Mouse (Mus musculus): ENCODE measurements around the gene Cep250. TPM values are rescaled to one million over a fixed set of nuclear protein-coding genes. Genes with fewer than 3 reads are reported as not detected.
A peak's percentile ranks its signal among the peaks of the same experiment; 100 is the strongest.

The Cep250 gene
- polyA plus RNA-seq, 1 experiment: 19.6 TPM

- no peaks in the 10 kb centered on the region for H3K9me3 ChIP-seq
- peaks cover 100% of the 10 kb centered on the region for H3K36me3 ChIP-seq (replicated peaks; ENCODE audit: low read length)
- peaks cover 21% of the 10 kb centered on the region for H3K4me1 ChIP-seq
- H3K4me3 ChIP-seq (replicated peaks): no peak overlapping the region
- H3K27me3 ChIP-seq (replicated peaks): no peaks in the 10 kb centered on the region
- TF ChIP-seq FLI1 (IDR thresholded peaks at IDR 0.05; ENCODE audit: low read length) (no peak), GATA1 (IDR thresholded peaks at IDR 0.05; ENCODE audit: borderline replicate concordance, low read length) (no peak)
These were observed 35.6 kb downstream of the Cep250 start for GRCm38 (mm10) chr2:155991863-155992321.

DNA sequence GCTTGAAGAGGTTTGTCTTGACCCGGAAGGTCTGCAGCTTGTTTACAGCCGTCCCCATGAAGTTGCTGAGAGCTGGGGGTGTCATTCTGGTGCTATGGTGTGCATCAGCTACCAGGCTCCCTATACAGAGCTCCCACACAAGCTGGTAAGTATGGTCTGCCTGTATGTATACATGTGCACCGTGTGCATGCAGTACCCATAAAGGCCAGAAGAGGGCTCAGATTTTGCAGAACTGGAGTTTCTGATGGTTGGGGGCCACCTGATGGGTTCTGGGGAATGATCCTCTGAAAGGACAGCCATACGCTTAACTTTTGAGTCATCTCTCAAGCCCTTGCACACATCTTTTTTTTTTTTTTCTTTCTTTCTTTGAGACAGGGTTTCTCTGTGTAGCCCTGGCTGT lies 49.1 kb downstream of the Cep250 start:
- no peak overlapping the region for H3K4me3 ChIP-seq (replicated peaks)
- peaks cover 33% of the 10 kb centered on the region for H3K4me1 ChIP-seq
- TF ChIP-seq GATA1 (IDR thresholded peaks at IDR 0.05; ENCODE audit: borderline replicate concordance, low read length) (no peak), FLI1 (IDR thresholded peaks at IDR 0.05; ENCODE audit: low read length) (no peak)
- no peaks in the 10 kb centered on the region for H3K27me3 ChIP-seq (replicated peaks)
- H3K36me3 ChIP-seq (replicated peaks; ENCODE audit: low read length): peaks cover 44% of the 10 kb centered on the region
- peaks cover 10% of the 10 kb centered on the region for H3K9me3 ChIP-seq

GRCm38 (mm10) chr2:156007888-156008532 lies 51.8 kb downstream of the Cep250 start, which contains the start of the genes 6430550D23Rik and Ergic3:
Gene 6430550D23Rik (minus strand): TSS chr2:156007977.
Gene Ergic3 (plus strand): TSS chr2:156008045.
- H3K4me1 ChIP-seq: peaks cover 21% of the 10 kb centered on the region
- H3K27me3 ChIP-seq (replicated peaks): no peaks in the 10 kb centered on the region
- 0 out of 2 replicates have a peak, but pooled peaks have one; percentile 43 for TF ChIP-seq FLI1 (IDR thresholded peaks at IDR 0.05; ENCODE audit: low read length)
- TF ChIP-seq GATA1 (IDR thresholded peaks at IDR 0.05; ENCODE audit: borderline replicate concordance, low read length): no peak
- peaks cover 3% of the 10 kb centered on the region for H3K9me3 ChIP-seq
- H3K36me3 ChIP-seq (replicated peaks; ENCODE audit: low read length): peaks cover 46% of the 10 kb centered on the region
- peak within 1 kb of the TSS; percentile 98 for H3K4me3 ChIP-seq (replicated peaks)

GRCm38 (mm10) chr2:156018106-156018505 lies 61.8 kb downstream of the Cep250 start:
- H3K4me1 ChIP-seq: peaks cover 19% of the 10 kb centered on the region
- H3K4me3 ChIP-seq (replicated peaks): no peak overlapping the region
- H3K36me3 ChIP-seq (replicated peaks; ENCODE audit: low read length): peaks cover 68% of the 10 kb centered on the region
- peaks cover 1% of the 10 kb centered on the region for H3K27me3 ChIP-seq (replicated peaks)
- no peak for TF ChIP-seq GATA1 (IDR thresholded peaks at IDR 0.05; ENCODE audit: borderline replicate concordance, low read length)
- H3K9me3 ChIP-seq: no peaks in the 10 kb centered on the region

GRCm38 (mm10) chr2:156021219-156021618 lies 65.0 kb downstream of the Cep250 start:
- Histone ChIP-seq H3K4me3 (replicated peaks) (no peak overlapping the region), H3K4me1 (peaks cover 19% of the 10 kb centered on the region), H3K36me3 (replicated peaks; ENCODE audit: low read length) (peaks cover 37% of the 10 kb centered on the region), H3K27me3 (replicated peaks) (peaks cover 10% of the 10 kb centered on the region), H3K9me3 (no peaks in the 10 kb centered on the region)
- TF ChIP-seq FLI1 (IDR thresholded peaks at IDR 0.05; ENCODE audit: low read length) (no peak), GATA1 (IDR thresholded peaks at IDR 0.05; ENCODE audit: borderline replicate concordance, low read length) (no peak)

GRCm38 (mm10) chr2:156021765-156022164 lies 65.5 kb downstream of the Cep250 start:
- H3K4me3 ChIP-seq (replicated peaks): no peak overlapping the region
- H3K4me1 ChIP-seq: peaks cover 19% of the 10 kb centered on the region
- TF ChIP-seq GATA1 (IDR thresholded peaks at IDR 0.05; ENCODE audit: borderline replicate concordance, low read length) (no peak), FLI1 (IDR thresholded peaks at IDR 0.05; ENCODE audit: low read length) (no peak)

DNA sequence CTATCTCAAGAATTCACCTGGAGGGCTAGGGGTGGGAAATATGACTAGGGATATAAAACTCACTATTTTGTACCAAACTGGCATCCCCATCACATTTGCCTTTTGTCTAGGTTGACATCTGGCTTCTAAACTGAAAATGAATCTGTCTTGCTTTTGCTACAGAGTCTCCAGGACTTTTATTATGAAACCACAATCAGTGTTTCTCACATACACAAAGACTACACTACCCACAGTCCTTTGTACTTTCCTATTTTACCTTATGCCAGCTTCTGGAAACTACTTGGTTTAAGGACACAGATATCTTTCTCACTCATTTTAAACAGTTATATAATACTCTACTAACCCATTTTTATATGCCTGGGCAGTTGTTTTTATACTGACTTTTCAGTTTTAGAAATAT lies 69.2 kb downstream of the Cep250 start:
- peaks cover 22% of the 10 kb centered on the region for H3K27me3 ChIP-seq (replicated peaks)
- H3K9me3 ChIP-seq: no peaks in the 10 kb centered on the region
- peaks cover 19% of the 10 kb centered on the region for H3K4me1 ChIP-seq
- no peak overlapping the region for H3K4me3 ChIP-seq (replicated peaks)
- TF ChIP-seq FLI1 (IDR thresholded peaks at IDR 0.05; ENCODE audit: low read length) (no peak), GATA1 (IDR thresholded peaks at IDR 0.05; ENCODE audit: borderline replicate concordance, low read length) (no peak)
- no peaks in the 10 kb centered on the region for H3K36me3 ChIP-seq (replicated peaks; ENCODE audit: low read length)

More at GRCm38 (mm10) chr2:156021765-156022164, 65.5 kb downstream of the Cep250 start:
- H3K36me3 ChIP-seq (replicated peaks; ENCODE audit: low read length): peaks cover 32% of the 10 kb centered on the region
- H3K27me3 ChIP-seq (replicated peaks): peaks cover 10% of the 10 kb centered on the region
- no peaks in the 10 kb centered on the region for H3K9me3 ChIP-seq

DNA sequence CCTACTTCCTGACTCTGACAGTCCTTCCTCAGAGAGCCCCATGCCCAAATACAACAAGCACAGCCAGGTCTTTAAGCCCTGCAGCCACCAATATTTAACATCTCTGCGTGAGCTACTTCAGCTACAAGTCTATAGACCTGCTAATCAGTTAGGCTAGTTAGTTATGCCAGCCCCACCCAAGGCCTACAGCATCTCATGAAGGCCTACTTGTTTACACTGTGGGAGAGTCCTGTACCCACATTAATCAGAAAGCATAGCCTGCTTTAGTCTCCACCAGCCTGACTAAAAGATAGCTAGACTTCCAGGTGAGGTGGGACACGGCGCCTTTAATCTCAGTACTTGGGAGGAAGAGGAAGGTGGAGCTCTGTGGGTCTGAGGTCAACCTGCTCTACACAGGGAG lies 83.1 kb downstream of the Cep250 start:
- H3K27me3 ChIP-seq (replicated peaks): peaks cover 75% of the 10 kb centered on the region
- TF ChIP-seq FLI1 (IDR thresholded peaks at IDR 0.05; ENCODE audit: low read length) (no peak), GATA1 (IDR thresholded peaks at IDR 0.05; ENCODE audit: borderline replicate concordance, low read length) (no peak)
- H3K36me3 ChIP-seq (replicated peaks; ENCODE audit: low read length): no peaks in the 10 kb centered on the region

DNA sequence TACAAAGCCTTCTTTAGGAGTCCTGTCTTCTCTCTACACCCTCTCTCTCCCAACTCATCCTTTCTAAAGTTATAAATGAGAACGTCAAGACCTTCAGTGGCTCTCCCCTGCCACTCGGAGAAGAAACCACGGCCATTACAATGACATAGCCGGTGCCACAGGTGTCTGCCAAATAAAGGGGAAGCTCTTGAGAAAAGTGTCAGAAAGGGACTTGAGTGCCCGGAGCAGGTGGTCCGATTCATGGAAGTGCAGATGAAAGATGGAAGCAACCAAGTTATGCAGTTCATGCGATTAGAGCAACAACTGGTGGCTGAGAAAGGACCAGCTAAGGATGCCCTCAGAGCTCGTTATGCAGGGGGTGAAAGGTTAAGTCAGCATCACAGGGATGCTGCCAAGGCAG lies 86.6 kb downstream of the Cep250 start:
- H3K4me3 ChIP-seq (replicated peaks): no peak overlapping the region
- TF ChIP-seq GATA1 (IDR thresholded peaks at IDR 0.05; ENCODE audit: borderline replicate concordance, low read length) (no peak), FLI1 (IDR thresholded peaks at IDR 0.05; ENCODE audit: low read length) (no peak)
- H3K9me3 ChIP-seq: no peaks in the 10 kb centered on the region
- H3K27me3 ChIP-seq (replicated peaks): peaks cover 75% of the 10 kb centered on the region
- peaks cover 8% of the 10 kb centered on the region for H3K4me1 ChIP-seq
- H3K36me3 ChIP-seq (replicated peaks; ENCODE audit: low read length): no peaks in the 10 kb centered on the region

More for the DNA sequence above, 83.1 kb downstream of the Cep250 start:
- H3K4me1 ChIP-seq: peaks cover 4% of the 10 kb centered on the region; the same call in 1 of the 2 replicates
- no peak overlapping the region for H3K4me3 ChIP-seq (replicated peaks)
- H3K9me3 ChIP-seq: no peaks in the 10 kb centered on the region

- TF ChIP-seq GATA1 (IDR thresholded peaks at IDR 0.05; ENCODE audit: borderline replicate concordance, low read length) (no peak), FLI1 (IDR thresholded peaks at IDR 0.05; ENCODE audit: low read length) (no peak)
- H3K4me3 ChIP-seq (replicated peaks): peak overlapping the region; percentile 23
- peaks cover 86% of the 10 kb centered on the region for H3K27me3 ChIP-seq (replicated peaks)
- H3K4me1 ChIP-seq: peaks cover 8% of the 10 kb centered on the region
- H3K9me3 ChIP-seq: peaks cover 2% of the 10 kb centered on the region; the same call in 1 of the 2 replicates
- no peaks in the 10 kb centered on the region for H3K36me3 ChIP-seq (replicated peaks; ENCODE audit: low read length)
These were observed 91.7 kb downstream of the Cep250 start for GRCm38 (mm10) chr2:156047929-156048328.

Other genes starting within 250 kb of the Cep250 start
- gene Edem2, start 227.0 kb upstream of the Cep250 start, polyA plus RNA-seq (2012; ENCODE audit: insufficient read depth, low replicate concordance): 90.3 and 158 TPM in 2 replicates
- not detected in 2 replicates for gene Gm17581, start 220.6 kb upstream of the Cep250 start, polyA plus RNA-seq (2012; ENCODE audit: insufficient read depth, low replicate concordance)
- 1.1 TPM in 1 of 2 replicates, not detected in the other for gene Procr, start 205.3 kb upstream of the Cep250 start, polyA plus RNA-seq (2012; ENCODE audit: insufficient read depth, low replicate concordance)
- not detected in 2 replicates for gene Mmp24, start 181.1 kb upstream of the Cep250 start, polyA plus RNA-seq (2012; ENCODE audit: insufficient read depth, low replicate concordance)
- 30.5 and 31.7 TPM in 2 replicates for gene BC029722, start 137.0 kb upstream of the Cep250 start, polyA plus RNA-seq (2012; ENCODE audit: insufficient read depth, low replicate concordance)
- gene Eif6, start 129.5 kb upstream of the Cep250 start, polyA plus RNA-seq (2012; ENCODE audit: insufficient read depth, low replicate concordance): 266 and 882 TPM in 2 replicates
- gene Fam83c, start 121.6 kb upstream of the Cep250 start, polyA plus RNA-seq (2012; ENCODE audit: insufficient read depth, low replicate concordance): 0.03 and 0.55 TPM in 2 replicates
- gene Uqcc1, start 26.1 kb upstream of the Cep250 start, polyA plus RNA-seq (2012; ENCODE audit: insufficient read depth, low replicate concordance): 2.6 and 2.8 TPM in 2 replicates
- not detected in 2 replicates for gene Gm15557, start 15.7 kb upstream of the Cep250 start, polyA plus RNA-seq (2012; ENCODE audit: insufficient read depth, low replicate concordance)
- not detected in 2 replicates for gene Gdf5, start 11.1 kb upstream of the Cep250 start, polyA plus RNA-seq (2012; ENCODE audit: insufficient read depth, low replicate concordance)
- gene 6430550D23Rik, start 51.5 kb downstream of the Cep250 start, polyA plus RNA-seq (2012; ENCODE audit: insufficient read depth, low replicate concordance): not detected in 2 replicates
- gene Ergic3, start 51.6 kb downstream of the Cep250 start, polyA plus RNA-seq (2012; ENCODE audit: insufficient read depth, low replicate concordance): 49.2 and 93.8 TPM in 2 replicates
- not detected in 2 replicates for gene Fer1l4, start 96.5 kb downstream of the Cep250 start, polyA plus RNA-seq (2012; ENCODE audit: insufficient read depth, low replicate concordance)
- gene Spag4, start 108.7 kb downstream of the Cep250 start, polyA plus RNA-seq (2012; ENCODE audit: insufficient read depth, low replicate concordance): 2.2 TPM in 1 of 2 replicates, not detected in the other
- gene Cpne1, start 155.5 kb downstream of the Cep250 start, polyA plus RNA-seq (2012; ENCODE audit: insufficient read depth, low replicate concordance): 17.2 and 27.7 TPM in 2 replicates
- gene Rbm12, start 155.5 kb downstream of the Cep250 start, polyA plus RNA-seq (2012; ENCODE audit: insufficient read depth, low replicate concordance): 2.3 and 7.1 TPM in 2 replicates
- gene Gm28036, start 170.6 kb downstream of the Cep250 start, polyA plus RNA-seq (2012; ENCODE audit: insufficient read depth, low replicate concordance): not detected in 2 replicates
- 248 and 453 TPM in 2 replicates for gene Romo1, start 187.6 kb downstream of the Cep250 start, polyA plus RNA-seq (2012; ENCODE audit: insufficient read depth, low replicate concordance)
- gene Nfs1, start 187.7 kb downstream of the Cep250 start, polyA plus RNA-seq (2012; ENCODE audit: insufficient read depth, low replicate concordance): 5.4 and 12.7 TPM in 2 replicates
- gene Rbm39, start 223.8 kb downstream of the Cep250 start, polyA plus RNA-seq (2012; ENCODE audit: insufficient read depth, low replicate concordance): 68.5 and 230 TPM in 2 replicates
- 31.7 and 56.9 TPM in 2 replicates for gene Phf20, start 240.0 kb downstream of the Cep250 start, polyA plus RNA-seq (2012; ENCODE audit: insufficient read depth, low replicate concordance)